Mouse (Mus musculus): ENCODE results near the gene Hacd1.
"Not testable (repeated sequence)": the region's sequence is repeated elsewhere in the genome, so short reads cannot be mapped to it uniquely, and the experiment has no call there.

GRCm38 (mm10) chr2:14078527-14078926 is 22.6 kb upstream of the Hacd1 start:
- not testable (repeated sequence) for TF ChIP-seq EP300, CTCF (IDR thresholded peaks at IDR 0.05; ENCODE audit: low read depth)

Measured in liver, postnatal 0 days (tissue).